Mouse (Mus musculus) kidney, embryonic 16.5 days (tissue): ENCODE results near the gene 1700028J19Rik. TPM values are rescaled to one million over a fixed set of nuclear protein-coding genes. Genes with fewer than 3 reads are reported as not detected.
"Not testable (repeated sequence)": the region's sequence is repeated elsewhere in the genome, so short reads cannot be mapped to it uniquely, and the experiment has no call there.

Source experiments
- ATAC-seq: fragments of 200-750 bp; cut with Nextera tagmentation; 2 replicates; pipeline ENCODE4 v1.8.0; 2017; ENCODE audit warnings: moderate TSS enrichment; ENCODE audit not compliant: low FRiP score, low TSS enrichment
- H3K27ac ChIP-seq: fragments of 300-500 bp; sonication (generic); 2 replicates; pipeline ENCODE4 v1.5.1; 2014; ENCODE audit warnings: low read length
- H3K27me3 ChIP-seq: fragments of 300-500 bp; sonication (generic); 2 replicates; pipeline ENCODE4 v1.6.1; 2014; ENCODE audit warnings: low read length, control low read depth, mixed read lengths; ENCODE audit not compliant: insufficient read depth
- H3K36me3 ChIP-seq: fragments of 300-500 bp; sonication (generic); 2 replicates; pipeline ENCODE4 v1.6.1; 2014; ENCODE audit warnings: low read length, control low read depth, mixed read lengths; ENCODE audit not compliant: insufficient read depth
- H3K4me1 ChIP-seq: fragments of 300-500 bp; sonication (generic); 2 replicates; pipeline ENCODE4 v1.6.1; 2014; ENCODE audit warnings: low read length, control low read depth, mixed read lengths; ENCODE audit not compliant: insufficient read depth
- H3K4me2 ChIP-seq: fragments of 300-500 bp; sonication (generic); replicated peaks from 2 replicates; pipeline ENCODE4 v1.6.1; 2014; ENCODE audit warnings: low read depth, low read length
- H3K4me3 ChIP-seq: fragments of 300-500 bp; sonication (generic); 2 replicates; pipeline ENCODE4 v1.5.1; 2014; ENCODE audit warnings: mild to moderate bottlenecking, low read length
- H3K9ac ChIP-seq: fragments of 300-500 bp; sonication (generic); replicated peaks from 2 replicates; pipeline ENCODE4 v1.6.1; 2014; ENCODE audit warnings: low read length
- H3K9me3 ChIP-seq: fragments of 300-500 bp; sonication (generic); 2 replicates; pipeline ENCODE4 v1.6.1; 2016; ENCODE audit warnings: low read length, control low read depth
- WGBS: fragments of 180-500 bp; shearing (Covaris S2); extraction: QIAGEN DNeasy Blood & Tissue Kit; methylation state at CpG from one replicate; pipeline ENCODE4 v1.1.7; 2014; 5-methylcytosine and 5-hydroxymethylcytosine counted together
- polyA plus RNA-seq: library from polyadenylated mRNA; unstranded; fragments of >200 nt; fragmentation: Nextera tagmentation; extraction: Ambion mirVana; gene quantifications from 2 replicates; pipeline ENCODE4 v1.2.1, GENCODE M21; 2015

Gene 1700028J19Rik
- polyA plus RNA-seq, 1 experiment from 2014 or later = 1.9 TPM

DNA sequence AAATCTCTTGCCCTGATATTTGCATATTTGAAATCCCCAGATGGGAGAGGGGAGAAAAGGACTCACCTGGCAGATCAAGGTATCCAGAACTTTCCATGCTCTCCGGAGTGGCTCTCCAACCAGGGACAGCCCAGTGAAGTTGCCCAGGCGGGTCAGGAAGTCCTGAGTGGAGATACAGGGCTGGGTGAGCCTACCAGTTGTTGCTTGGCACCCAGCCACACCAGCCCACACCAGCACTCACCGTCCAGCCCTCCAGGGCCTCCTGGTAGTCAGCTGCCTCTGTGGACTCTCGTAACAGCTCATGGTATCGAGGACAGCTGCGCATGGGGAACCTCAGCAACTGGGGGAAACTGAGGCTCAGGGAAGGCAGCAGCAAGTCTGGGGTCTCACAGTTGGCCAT lies 8.4 kb upstream of the 1700028J19Rik start:
- no peak for ATAC-seq
- no peaks in the 10 kb centered on the region for H3K27me3 ChIP-seq
- H3K4me1 ChIP-seq = no peaks in the 10 kb centered on the region
- no peak overlapping the region for H3K4me2 ChIP-seq
- 70% methylated on average over 6 of the region's 6 CpGs for WGBS
- no peaks in the 10 kb centered on the region for H3K9me3 ChIP-seq
- H3K9ac ChIP-seq = no peak overlapping the region
- H3K27ac ChIP-seq = no peak overlapping the region
- H3K36me3 ChIP-seq = peaks cover 32% of the 10 kb centered on the region
- H3K4me3 ChIP-seq = no peak overlapping the region

DNA sequence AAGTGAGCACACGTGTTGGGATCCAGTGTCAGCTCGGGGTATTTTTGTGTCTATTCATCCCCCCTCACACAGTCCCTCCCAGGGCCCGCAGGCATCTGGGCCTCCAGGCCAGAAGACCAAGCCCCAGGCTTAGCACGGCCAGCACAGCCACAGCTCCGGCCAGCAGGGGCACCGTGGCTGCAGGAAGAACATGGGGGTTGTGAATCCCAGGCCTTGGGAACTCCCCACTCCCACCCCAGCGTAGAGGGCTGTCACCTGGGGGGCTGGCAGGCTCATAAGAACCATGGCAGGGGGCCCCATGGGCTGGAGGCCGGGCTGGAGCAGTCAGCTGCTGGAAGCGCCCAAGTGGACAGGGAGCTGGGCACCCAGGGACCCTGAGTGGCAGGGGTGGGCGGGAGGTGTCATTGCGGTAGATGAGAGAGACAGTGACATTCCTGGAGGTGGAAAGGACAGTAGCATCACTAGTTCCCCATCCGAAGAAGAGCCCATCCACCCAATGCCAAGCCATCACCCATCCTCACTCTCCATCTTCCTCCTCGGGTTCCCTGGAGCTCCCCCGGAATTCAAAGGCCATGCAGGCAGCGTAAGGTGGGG lies 6.6 kb upstream of the 1700028J19Rik start:
- H3K27ac ChIP-seq = no peak overlapping the region
- H3K4me2 ChIP-seq = no peak overlapping the region
- H3K36me3 ChIP-seq = peaks cover 49% of the 10 kb centered on the region
- ATAC-seq = no peak; the same call in 1 of the 2 replicates
- WGBS = 66% methylated on average over 15 of the region's 15 CpGs
- no peaks in the 10 kb centered on the region for H3K27me3 ChIP-seq
- H3K4me1 ChIP-seq = peaks cover 13% of the 10 kb centered on the region; the same call in 1 of the 2 replicates
- H3K9me3 ChIP-seq = no peaks in the 10 kb centered on the region
- H3K4me3 ChIP-seq = no peak overlapping the region
- no peak overlapping the region for H3K9ac ChIP-seq

DNA sequence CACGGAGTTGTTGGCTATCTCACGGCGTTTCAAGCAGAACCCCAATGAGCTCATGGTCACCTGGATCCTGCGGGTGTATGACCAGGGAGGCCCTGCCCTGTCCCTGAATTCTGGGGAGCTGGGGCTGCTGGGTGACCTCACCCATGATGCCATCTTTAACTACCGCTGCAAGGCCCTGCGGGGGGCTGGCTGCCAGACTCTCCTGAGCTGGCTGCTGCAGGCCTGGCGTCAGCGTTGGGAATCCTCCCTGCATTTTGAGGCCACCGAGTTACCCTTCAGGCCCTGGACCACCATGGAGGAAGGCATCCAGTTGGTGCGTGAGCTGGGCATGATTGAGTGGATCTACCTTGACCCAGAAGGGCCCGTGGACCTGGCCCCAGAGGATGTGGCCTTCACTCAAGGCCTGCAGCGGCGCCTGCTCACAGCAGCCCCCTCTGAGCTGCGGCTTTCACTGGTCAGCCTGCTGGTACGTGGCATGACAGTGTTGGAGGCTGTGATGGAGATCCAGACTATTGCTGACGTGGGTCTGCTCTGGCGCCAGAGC lies 4.3 kb upstream of the 1700028J19Rik start:
- not testable (repeated sequence) for H3K27me3 ChIP-seq, H3K9ac ChIP-seq, H3K4me2 ChIP-seq, H3K9me3 ChIP-seq, H3K4me3 ChIP-seq, H3K27ac ChIP-seq, ATAC-seq
- WGBS = 90% methylated on average over 17 of the region's 17 CpGs
- H3K36me3 ChIP-seq = peaks cover 49% of the 10 kb centered on the region
- peaks cover 20% of the 10 kb centered on the region for H3K4me1 ChIP-seq

DNA sequence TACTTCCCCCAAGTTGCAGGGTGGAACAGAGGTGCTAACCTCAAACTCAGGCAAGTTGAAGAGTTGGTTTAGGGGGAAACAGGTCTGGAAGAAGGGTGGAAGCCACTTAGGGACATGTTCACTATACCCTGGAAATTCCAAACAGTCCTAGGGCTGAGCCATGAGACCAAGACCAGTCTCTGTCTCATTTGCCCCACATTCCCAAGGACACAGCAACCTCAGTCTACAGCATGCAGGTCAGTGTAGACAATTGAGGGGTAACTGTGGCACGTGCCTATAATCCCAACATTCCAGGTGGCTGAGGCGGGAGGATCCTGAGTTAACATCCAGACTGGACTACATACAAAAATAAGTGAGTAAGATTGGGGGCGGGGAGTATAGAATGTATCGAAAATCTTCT lies 2.8 kb upstream of the 1700028J19Rik start:
- 93% methylated on average over 4 of the region's 4 CpGs for WGBS
- Histone ChIP-seq H3K9ac (no peak overlapping the region), H3K27ac (no peak overlapping the region), H3K4me1 (peaks cover 26% of the 10 kb centered on the region), H3K4me2 (no peak overlapping the region), H3K9me3 (no peaks in the 10 kb centered on the region), H3K27me3 (no peaks in the 10 kb centered on the region), H3K36me3 (peaks cover 49% of the 10 kb centered on the region), H3K4me3 (no peak overlapping the region)
- ATAC-seq = no peak

DNA sequence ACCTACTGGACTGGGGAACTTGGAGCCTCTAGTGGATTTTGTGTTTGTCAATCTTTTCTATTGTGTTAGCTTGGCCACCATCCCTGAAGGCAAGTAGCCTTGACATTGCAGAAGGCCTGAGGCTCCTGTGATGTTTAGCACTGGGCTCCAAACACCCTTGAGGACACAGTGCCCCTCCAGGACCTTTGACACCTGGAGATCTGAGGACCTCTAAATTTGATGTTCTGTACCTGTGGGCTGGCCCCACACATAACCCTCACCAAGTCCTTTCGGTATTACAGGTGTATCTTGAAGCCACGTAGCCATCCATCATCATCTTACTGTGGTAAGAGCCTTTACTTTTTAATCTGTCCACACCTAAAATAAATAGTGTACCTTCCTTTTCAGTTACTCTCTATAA lies 1.5 kb upstream of the 1700028J19Rik start:
- H3K4me1 ChIP-seq = peaks cover 26% of the 10 kb centered on the region
- H3K27me3 ChIP-seq = no peaks in the 10 kb centered on the region
- H3K4me2 ChIP-seq = peak overlapping the region; percentile 78
- H3K36me3 ChIP-seq = peaks cover 38% of the 10 kb centered on the region
- ATAC-seq = no peak
- H3K4me3 ChIP-seq = peak overlapping the region; percentile 98
- H3K9ac ChIP-seq = peak overlapping the region; percentile 99
- no peaks in the 10 kb centered on the region for H3K9me3 ChIP-seq
- H3K27ac ChIP-seq = no peak overlapping the region
- 81% methylated on average over 2 of the region's 2 CpGs for WGBS

DNA sequence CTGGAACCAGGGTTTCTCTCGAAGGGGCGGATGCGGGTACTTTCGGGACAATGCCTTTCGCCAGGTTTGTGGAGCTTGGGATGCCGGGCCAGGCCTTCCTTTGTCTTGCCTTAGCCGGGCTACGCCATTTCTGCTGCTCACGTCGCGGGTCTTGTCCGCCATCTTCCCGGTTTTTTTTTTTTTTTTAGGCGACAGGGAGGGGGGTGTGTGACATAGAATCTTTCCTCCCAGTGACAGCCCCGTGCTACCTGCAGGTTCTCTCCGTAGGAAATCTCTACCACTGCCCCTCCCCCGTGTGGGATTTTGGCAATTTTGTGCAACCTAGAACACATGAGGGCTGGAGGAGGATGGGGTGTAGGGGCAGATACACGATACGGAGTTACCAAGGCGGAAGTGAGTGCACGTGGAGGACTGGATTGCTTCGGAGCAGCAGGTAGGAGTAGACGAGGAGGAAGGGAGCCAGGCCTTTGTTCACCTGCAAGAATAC lies 532 bp upstream of the 1700028J19Rik start:
- Histone ChIP-seq H3K9me3 (no peaks in the 10 kb centered on the region), H3K9ac (peak overlapping the region; percentile 99), H3K4me2 (peak overlapping the region; percentile 78), H3K27me3 (no peaks in the 10 kb centered on the region), H3K4me1 (peaks cover 26% of the 10 kb centered on the region), H3K36me3 (peaks cover 29% of the 10 kb centered on the region), H3K4me3 (peak overlapping the region; percentile 98), H3K27ac (peak overlapping the region; percentile 96)
- ATAC-seq = peak; percentile 37
- WGBS = under 1% methylated on average over 23 of the region's 23 CpGs

- Histone ChIP-seq H3K4me2 (no peak overlapping the region), H3K36me3 (peaks cover 8% of the 10 kb centered on the region), H3K4me1 (peaks cover 20% of the 10 kb centered on the region), H3K4me3 (no peak overlapping the region), H3K9ac (no peak overlapping the region), H3K27me3 (no peaks in the 10 kb centered on the region), H3K9me3 (no peaks in the 10 kb centered on the region), H3K27ac (no peak overlapping the region)
- no peak for ATAC-seq
- WGBS = 54% methylated on average over 1 of the region's 1 CpGs
Observed at GRCm38 (mm10) chr7:44244080-44244479, 2.4 kb downstream of the 1700028J19Rik start.

GRCm38 (mm10) chr7:44241163-44241562 lies 5.3 kb downstream of the 1700028J19Rik start:
- Histone ChIP-seq H3K27ac (no peak overlapping the region), H3K4me3 (no peak overlapping the region)
- WGBS = 73% methylated on average over 2 of the region's 2 CpGs

DNA sequence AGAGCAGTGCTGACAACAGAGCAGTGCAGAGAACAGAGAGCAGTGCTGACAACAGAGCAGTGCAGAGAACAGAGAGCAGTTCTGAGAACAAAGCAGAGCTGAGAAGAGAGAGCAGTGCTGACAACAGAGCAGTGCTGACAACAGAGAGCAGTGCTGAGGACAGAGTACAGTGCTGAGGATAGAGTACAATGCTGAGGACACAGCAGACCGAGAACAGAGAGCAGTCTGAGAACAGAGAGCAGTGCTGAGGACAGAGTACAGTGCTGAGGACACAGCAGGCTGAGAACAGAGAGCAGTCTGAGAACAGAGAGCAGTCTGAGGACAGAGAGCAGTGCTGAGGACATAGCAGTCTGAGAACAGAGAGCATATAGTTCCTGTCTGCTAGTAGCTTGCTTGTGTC lies 5.8 kb downstream of the 1700028J19Rik start:
- no peak for ATAC-seq

More at GRCm38 (mm10) chr7:44241163-44241562, 5.3 kb downstream of the 1700028J19Rik start:
- Histone ChIP-seq H3K9ac (no peak overlapping the region), H3K36me3 (no peaks in the 10 kb centered on the region), H3K4me2 (no peak overlapping the region), H3K27me3 (no peaks in the 10 kb centered on the region), H3K4me1 (peaks cover 6% of the 10 kb centered on the region; the same call in 1 of the 2 replicates), H3K9me3 (no peaks in the 10 kb centered on the region)
- no peak for ATAC-seq

GRCm38 (mm10) chr7:44239913-44240312 lies 6.6 kb downstream of the 1700028J19Rik start:
- Histone ChIP-seq H3K4me3 (no peak overlapping the region), H3K27me3 (no peaks in the 10 kb centered on the region), H3K4me2 (no peak overlapping the region), H3K4me1 (no peaks in the 10 kb centered on the region), H3K36me3 (no peaks in the 10 kb centered on the region), H3K9ac (no peak overlapping the region), H3K27ac (no peak overlapping the region), H3K9me3 (no peaks in the 10 kb centered on the region)
- 54% methylated on average over 2 of the region's 2 CpGs for WGBS
- ATAC-seq = no peak

More for the DNA sequence above, 5.8 kb downstream of the 1700028J19Rik start:
- WGBS = 50% methylated on average over 1 of the region's 1 CpGs
- H3K36me3 ChIP-seq = no peaks in the 10 kb centered on the region
- no peak overlapping the region for H3K4me2 ChIP-seq
- peaks cover 6% of the 10 kb centered on the region; the same call in 1 of the 2 replicates for H3K4me1 ChIP-seq
- H3K27ac ChIP-seq = no peak overlapping the region
- H3K9ac ChIP-seq = no peak overlapping the region
- H3K27me3 ChIP-seq = no peaks in the 10 kb centered on the region
- H3K9me3 ChIP-seq = no peaks in the 10 kb centered on the region
- no peak overlapping the region for H3K4me3 ChIP-seq
